Mouse (Mus musculus) adrenal gland, postnatal 0 days (tissue): Measurements from ENCODE around the gene Gm5128. TPM values are rescaled to one million over a fixed set of nuclear protein-coding genes. Genes with fewer than 3 reads are reported as not detected.

Experiments used
- polyA plus RNA-seq: library from polyadenylated mRNA; unstranded; fragments of >200 nt; fragmentation: Nextera tagmentation; extraction: Ambion mirVana; gene quantifications from 2 replicates; pipeline ENCODE4 v1.2.1, GENCODE M21; 2015

The Gm5128 gene
- polyA plus RNA-seq = 0.08 TPM in 1 of 2 replicates, not detected in the other

GRCm38 (mm10) chrX:135372984-135373383 is at the start of gene Gm5128:
TSS of gene Gm5128 (plus strand) at chrX:135373284.

Other genes with a start within 250 kb of the Gm5128 start
- gene Gm15023, start 195.7 kb upstream of the Gm5128 start, polyA plus RNA-seq = not detected in 2 replicates
- 1.1 and 3.0 TPM in 2 replicates for gene Tceal6, start 162.6 kb upstream of the Gm5128 start, polyA plus RNA-seq
- not detected in 2 replicates for gene Pramel3, start 71.0 kb upstream of the Gm5128 start, polyA plus RNA-seq
- not detected in 2 replicates for gene Gm7903, start 60.6 kb downstream of the Gm5128 start, polyA plus RNA-seq
- 0.06 TPM in 1 of 2 replicates, not detected in the other for gene AV320801, start 121.3 kb downstream of the Gm5128 start, polyA plus RNA-seq
- gene Nxf7, start 225.5 kb downstream of the Gm5128 start, polyA plus RNA-seq = not detected in 2 replicates